8 mouse cellular contexts compared by ENCODE assay signal in genomic region chr5:118514842-118515241, GRCm38 (mm10). TPM values are rescaled to one million over a fixed set of nuclear protein-coding genes. Genes with fewer than 3 reads are reported as not detected.
DNase-seq lines count a peak whose midpoint lies in the region; ATAC-seq and TF ChIP-seq lines count a peak whose summit lies in the region.

No protein-coding gene starts in this region.

- TF ChIP-seq EP300 in stomach, postnatal 0 days (optimal IDR thresholded peaks at IDR 0.05), result no peak

- no peak overlapping the region for H3K27ac ChIP-seq in midbrain, embryonic 10.5 days (replicated peaks)
- H3K27ac ChIP-seq in midbrain, embryonic 11.5 days (ENCODE audit: low read depth, low read length), result no peak overlapping the region
- H3K27ac ChIP-seq in limb, embryonic 13.5 days, result peak overlapping the region; percentile 93
- peak overlapping the region; percentile 79 for H3K27ac ChIP-seq in stomach, postnatal 0 days (replicated peaks)

- intact Hi-C loops in left cerebral cortex, postnatal 25 days (cut with DNase I), result loop anchor here (1.0 to 5.0 kb wide), 3 partner anchors 45 to 89 kb away; partner anchors contain the start of gene Med13l

- no peak overlapping the region for H3K9ac ChIP-seq in midbrain, embryonic 11.5 days (ENCODE audit: low read length)
- H3K9ac ChIP-seq in limb, embryonic 13.5 days, result 0 out of 2 replicates have a peak overlapping the region, but pooled peaks have one; percentile 31
- H3K9ac ChIP-seq in stomach, postnatal 0 days (ENCODE audit: low read length), result no peak overlapping the region

- H3K4me2 ChIP-seq in midbrain, embryonic 11.5 days, result no peak overlapping the region
- peak overlapping the region; percentile 65 for H3K4me2 ChIP-seq in limb, embryonic 13.5 days (replicated peaks)
- peak overlapping the region; percentile 59 for H3K4me2 ChIP-seq in stomach, postnatal 0 days (replicated peaks; ENCODE audit: low read depth)

- TF ChIP-seq CTCF in stomach, postnatal 0 days (IDR thresholded peaks at IDR 0.05; ENCODE audit: low read depth), result no peak

- no peaks in the 10 kb centered on the region for H3K9me3 ChIP-seq in midbrain, embryonic 10.5 days (replicated peaks)
- no peaks in the 10 kb centered on the region for H3K9me3 ChIP-seq in midbrain, embryonic 11.5 days (ENCODE audit: control insufficient read depth, low read length)
- no peaks in the 10 kb centered on the region for H3K9me3 ChIP-seq in limb, embryonic 13.5 days
- no peaks in the 10 kb centered on the region for H3K9me3 ChIP-seq in stomach, postnatal 0 days (ENCODE audit: control insufficient read depth, low read length)

- H3K4me3 ChIP-seq in midbrain, embryonic 10.5 days, result peak overlapping the region; percentile 50; the same call in 1 of the 2 replicates
- no peak overlapping the region for H3K4me3 ChIP-seq in midbrain, embryonic 11.5 days (ENCODE audit: low read depth, low read length)
- H3K4me3 ChIP-seq in limb, embryonic 13.5 days, result peak overlapping the region; percentile 33
- peak overlapping the region; percentile 36; the same call in 1 of the 2 replicates for H3K4me3 ChIP-seq in stomach, postnatal 0 days (ENCODE audit: low read depth, low read length)

- peaks cover 52% of the 10 kb centered on the region for H3K4me1 ChIP-seq in midbrain, embryonic 10.5 days
- peaks cover 10% of the 10 kb centered on the region for H3K4me1 ChIP-seq in midbrain, embryonic 11.5 days (ENCODE audit: control insufficient read depth, insufficient read depth, low read length)
- H3K4me1 ChIP-seq in limb, embryonic 13.5 days, result peaks cover 69% of the 10 kb centered on the region
- H3K4me1 ChIP-seq in stomach, postnatal 0 days (replicated peaks; ENCODE audit: control insufficient read depth, insufficient read depth), result peaks cover 7% of the 10 kb centered on the region

- peak; percentile 38 for DNase-seq in embryo, embryonic 11 days
- no peak for DNase-seq in embryo, embryonic 9.5 days (ENCODE audit: extremely low spot score)
- no peak for DNase-seq in midbrain, embryonic 10.5 days (ENCODE audit: low spot score)
- DNase-seq in midbrain, embryonic 11.5 days (ENCODE audit: low spot score, missing footprints), result no peak
- DNase-seq in stomach, postnatal 0 days (ENCODE audit: low spot score), result no peak
- no peak for DNase-seq in left cerebral cortex, postnatal 25 days (ENCODE audit: low spot score in 2 of 2)
- DNase-seq in cerebellum, adult 11-12 months, result no peak

- peaks cover 91% of the 10 kb centered on the region for H3K27me3 ChIP-seq in midbrain, embryonic 10.5 days (ENCODE audit: low read depth, poor library complexity, severe bottlenecking)
- peaks cover 43% of the 10 kb centered on the region for H3K27me3 ChIP-seq in midbrain, embryonic 11.5 days (ENCODE audit: control insufficient read depth, insufficient read depth, low read length)
- no peaks in the 10 kb centered on the region for H3K27me3 ChIP-seq in limb, embryonic 13.5 days
- no peaks in the 10 kb centered on the region for H3K27me3 ChIP-seq in stomach, postnatal 0 days (ENCODE audit: control insufficient read depth, insufficient read depth, low read length)

- no peak for ATAC-seq in midbrain, embryonic 11.5 days (ENCODE audit: low FRiP score)
- no peak for ATAC-seq in limb, embryonic 13.5 days (ENCODE audit: low FRiP score, low read depth)
- ATAC-seq in stomach, postnatal 0 days (ENCODE audit: low FRiP score, low TSS enrichment), result no peak

- WGBS in midbrain, embryonic 10.5 days, result 52% methylated on average over 5 of the region's 5 CpGs
- WGBS in midbrain, embryonic 11.5 days, result 47% methylated on average over 5 of the region's 5 CpGs
- WGBS in limb, embryonic 13.5 days, result 23% methylated on average over 5 of the region's 5 CpGs
- 25% methylated on average over 5 of the region's 5 CpGs for WGBS in stomach, postnatal 0 days

- H3K36me3 ChIP-seq in midbrain, embryonic 10.5 days, result no peaks in the 10 kb centered on the region
- H3K36me3 ChIP-seq in midbrain, embryonic 11.5 days (ENCODE audit: control insufficient read depth, insufficient read depth, low read length), result no peaks in the 10 kb centered on the region
- H3K36me3 ChIP-seq in limb, embryonic 13.5 days, result no peaks in the 10 kb centered on the region
- no peaks in the 10 kb centered on the region for H3K36me3 ChIP-seq in stomach, postnatal 0 days (ENCODE audit: control insufficient read depth, insufficient read depth, low read length)

RNA-seq across cellular contexts. Expression of gene Med13l, which starts 45.6 kb away (rescaled TPM):
- polyA plus RNA-seq in midbrain, embryonic 10.5 days (2016; fragmentation: Nextera tagmentation; extraction: Ambion mirVana), result 9.9 TPM in 2 replicates
- polyA plus RNA-seq in midbrain, embryonic 11.5 days (2014; fragmentation: Nextera tagmentation; extraction: Ambion mirVana), result 9.0 and 9.8 TPM in 2 replicates
- 18.6 and 19.1 TPM in 2 replicates for polyA plus RNA-seq in limb, embryonic 13.5 days (2015; fragmentation: Nextera tagmentation; extraction: Ambion mirVana)
- polyA plus RNA-seq in stomach, postnatal 0 days (2015; fragmentation: Nextera tagmentation; extraction: Ambion mirVana), result 5.1 and 5.4 TPM in 2 replicates
- 100 to 1,000 TPM; 101 to 104 TPM for total RNA-seq in left cerebral cortex, postnatal 25 days (2021)

Comparison
In these comparisons a context has a peak if more than half of its experiments do, and no peak if none do; other contexts are left out.
1. H3K27ac ChIP-seq: peak in limb, embryonic 13.5 days (single experiment) and stomach, postnatal 0 days (single experiment); none in midbrain, embryonic 10.5 days (single experiment) and midbrain, embryonic 11.5 days (single experiment).